Mouse (Mus musculus) cerebellum, adult 9-10 months (tissue): ENCODE data around the gene Naa15.

Experiments
- DNase-seq: peaks from one replicate; pipeline ENCODE4 v3.0.0; 2022

Gene Naa15

GRCm38 (mm10) chr3:51521262-51521661, 106.3 kb downstream of the Naa15 start:
- DNase-seq: no peak

GRCm38 (mm10) chr3:51525186-51525785, 110.3 kb downstream of the Naa15 start:
- DNase-seq: peak; percentile 62
